Mouse (Mus musculus) midbrain, embryonic 16.5 days (tissue): ENCODE results near the gene Krtap12-1. TPM values are rescaled to one million over a fixed set of nuclear protein-coding genes. Genes with fewer than 3 reads are reported as not detected.
"Not testable (repeated sequence)": the region's sequence is repeated elsewhere in the genome, so short reads cannot be mapped to it uniquely, and the experiment has no call there.

Source experiments
- ATAC-seq: fragments of 200-750 bp; cut with Nextera tagmentation; 2 replicates; pipeline ENCODE4 v1.8.0; 2017; ENCODE audit warnings: moderate TSS enrichment
- H3K27ac ChIP-seq: fragments of 300-500 bp; sonication (generic); 2 replicates; pipeline ENCODE4 v1.5.1; 2014; ENCODE audit warnings: mild to moderate bottlenecking, low read length, mixed read lengths
- H3K27me3 ChIP-seq: fragments of 300-500 bp; sonication (generic); 2 replicates; pipeline ENCODE4 v1.6.1; 2014; ENCODE audit warnings: low read depth, low read length, mixed read lengths; ENCODE audit not compliant: control insufficient read depth, insufficient read depth
- H3K36me3 ChIP-seq: fragments of 300-500 bp; sonication (generic); 2 replicates; pipeline ENCODE4 v1.6.1; 2014; ENCODE audit warnings: mild to moderate bottlenecking, low read length, moderate library complexity, mixed read lengths; ENCODE audit not compliant: control insufficient read depth, insufficient read depth
- H3K4me1 ChIP-seq: fragments of 300-500 bp; sonication (generic); 2 replicates; pipeline ENCODE4 v1.6.1; 2014; ENCODE audit warnings: mild to moderate bottlenecking, low read length, mixed read lengths; ENCODE audit not compliant: control insufficient read depth, insufficient read depth
- H3K4me2 ChIP-seq: fragments of 300-500 bp; sonication (generic); 2 replicates; pipeline ENCODE4 v1.6.1; 2014; ENCODE audit warnings: mild to moderate bottlenecking, low read length, mixed read lengths
- H3K4me3 ChIP-seq: fragments of 300-500 bp; sonication (generic); 2 replicates; pipeline ENCODE4 v1.5.1; 2014; ENCODE audit warnings: low read depth, mild to moderate bottlenecking, low read length, moderate library complexity, mixed read lengths
- H3K9ac ChIP-seq: fragments of 300-500 bp; sonication (generic); 2 replicates; pipeline ENCODE4 v1.6.1; 2014; ENCODE audit warnings: low read depth, low read length, mixed read lengths
- H3K9me3 ChIP-seq: fragments of 300-500 bp; sonication (generic); replicated peaks from 2 replicates; pipeline ENCODE4 v1.6.1; 2014; ENCODE audit warnings: mild to moderate bottlenecking, low read length, mixed read lengths; ENCODE audit not compliant: control insufficient read depth, poor library complexity, severe bottlenecking
- WGBS: fragments of 180-500 bp; shearing (Covaris S2); extraction: QIAGEN DNeasy Blood & Tissue Kit; methylation state at CpG from one replicate; pipeline ENCODE4 v1.1.7; 2014; 5-methylcytosine and 5-hydroxymethylcytosine counted together
- polyA plus RNA-seq: library from polyadenylated mRNA; unstranded; fragments of >200 nt; fragmentation: Nextera tagmentation; extraction: Ambion mirVana; gene quantifications from 2 replicates; pipeline ENCODE4 v1.2.1, GENCODE M21; 2015

Gene Krtap12-1
- polyA plus RNA-seq, 1 experiment from 2014 or later = not detected

GRCm38 (mm10) chr10:77690356-77690807 lies 30.0 kb upstream of the Krtap12-1 start, which contains the start of gene Gm19402:
TSS of gene Gm19402 (minus strand) at chr10:77690757.
- 64% methylated on average over 3 of the region's 3 CpGs for WGBS
- H3K27ac ChIP-seq, H3K4me3 ChIP-seq, H3K9me3 ChIP-seq, H3K36me3 ChIP-seq, H3K4me2 ChIP-seq, H3K4me1 ChIP-seq, ATAC-seq: not testable (repeated sequence)
- Histone ChIP-seq H3K27me3 (peaks cover 17% of the 10 kb centered on the region), H3K9ac (0 out of 2 replicates have a peak within 1 kb of the TSS, but pooled peaks have one; percentile 13)

- H3K4me3 ChIP-seq = no peak within 1 kb of the TSS
- H3K9me3 ChIP-seq = no peaks in the 10 kb centered on the region; the same call in 1 of the 2 replicates
- no peak for ATAC-seq
- no peak within 1 kb of the TSS for H3K27ac ChIP-seq
- H3K4me1 ChIP-seq = no peaks in the 10 kb centered on the region
- H3K27me3 ChIP-seq = no peaks in the 10 kb centered on the region
- no peaks in the 10 kb centered on the region for H3K36me3 ChIP-seq
- no peak within 1 kb of the TSS for H3K9ac ChIP-seq
- no peak within 1 kb of the TSS for H3K4me2 ChIP-seq
- 45% methylated on average over 4 of the region's 4 CpGs for WGBS
These were observed 23.3 kb upstream of the Krtap12-1 start, which contains the start of gene Gm9508 for GRCm38 (mm10) chr10:77697133-77697532. TSS of gene Gm9508 (minus strand) at chr10:77697233.

GRCm38 (mm10) chr10:77706326-77706725 lies 14.1 kb upstream of the Krtap12-1 start, which contains the start of gene Gm10272:
TSS of gene Gm10272 (plus strand) at chr10:77706626.
- Histone ChIP-seq H3K9me3 (peaks cover 4% of the 10 kb centered on the region; the same call in 1 of the 2 replicates), H3K4me3 (no peak within 1 kb of the TSS), H3K36me3 (no peaks in the 10 kb centered on the region), H3K27ac (no peak within 1 kb of the TSS), H3K4me2 (no peak within 1 kb of the TSS), H3K27me3 (no peaks in the 10 kb centered on the region), H3K4me1 (no peaks in the 10 kb centered on the region), H3K9ac (no peak within 1 kb of the TSS)
- WGBS = 92% methylated on average over 1 of the region's 1 CpGs
- no peak for ATAC-seq

- H3K9ac ChIP-seq = no peak overlapping the region
- H3K36me3 ChIP-seq = no peaks in the 10 kb centered on the region
- WGBS = 74% methylated on average over 3 of the region's 3 CpGs
- peaks cover 2% of the 10 kb centered on the region; the same call in 1 of the 2 replicates for H3K9me3 ChIP-seq
- H3K4me2 ChIP-seq = no peak overlapping the region
- no peaks in the 10 kb centered on the region for H3K4me1 ChIP-seq
- H3K4me3 ChIP-seq = no peak overlapping the region
- H3K27me3 ChIP-seq = no peaks in the 10 kb centered on the region
- no peak overlapping the region for H3K27ac ChIP-seq
- ATAC-seq = no peak
These were observed 10.6 kb upstream of the Krtap12-1 start for GRCm38 (mm10) chr10:77709831-77710230.

GRCm38 (mm10) chr10:77711157-77711556 lies 9.2 kb upstream of the Krtap12-1 start, which contains the start of gene Gm10024:
TSS of gene Gm10024 (plus strand) at chr10:77711457.
- H3K9me3 ChIP-seq, H3K4me3 ChIP-seq, H3K27ac ChIP-seq, ATAC-seq, H3K9ac ChIP-seq, H3K27me3 ChIP-seq, H3K4me1 ChIP-seq, H3K36me3 ChIP-seq, H3K4me2 ChIP-seq: not testable (repeated sequence)

- H3K4me3 ChIP-seq = no peak overlapping the region
- H3K4me2 ChIP-seq = no peak overlapping the region
- WGBS = 75% methylated on average over 4 of the region's 4 CpGs
- no peaks in the 10 kb centered on the region for H3K9me3 ChIP-seq
- no peaks in the 10 kb centered on the region for H3K36me3 ChIP-seq
- ATAC-seq = no peak
- H3K27ac ChIP-seq = no peak overlapping the region
- no peak overlapping the region for H3K9ac ChIP-seq
- H3K27me3 ChIP-seq = no peaks in the 10 kb centered on the region
- H3K4me1 ChIP-seq = no peaks in the 10 kb centered on the region
These were observed 6.7 kb upstream of the Krtap12-1 start for GRCm38 (mm10) chr10:77713734-77714133.

GRCm38 (mm10) chr10:77715507-77715906 lies 4.9 kb upstream of the Krtap12-1 start, which contains the start of gene Gm10142:
TSS of gene Gm10142 (plus strand) at chr10:77715807.
- no peaks in the 10 kb centered on the region for H3K36me3 ChIP-seq
- H3K4me1 ChIP-seq = no peaks in the 10 kb centered on the region
- WGBS = 92% methylated on average over 1 of the region's 1 CpGs
- H3K27ac ChIP-seq = no peak within 1 kb of the TSS
- no peak for ATAC-seq
- no peaks in the 10 kb centered on the region for H3K27me3 ChIP-seq
- no peak within 1 kb of the TSS for H3K4me3 ChIP-seq
- no peak within 1 kb of the TSS for H3K4me2 ChIP-seq
- no peaks in the 10 kb centered on the region for H3K9me3 ChIP-seq
- H3K9ac ChIP-seq = no peak within 1 kb of the TSS

- no peak for ATAC-seq
- 82% methylated on average over 8 of the region's 8 CpGs for WGBS
- Histone ChIP-seq H3K36me3 (no peaks in the 10 kb centered on the region), H3K27me3 (no peaks in the 10 kb centered on the region), H3K4me2 (no peak overlapping the region), H3K9ac (no peak overlapping the region), H3K4me3 (no peak overlapping the region), H3K4me1 (no peaks in the 10 kb centered on the region), H3K27ac (no peak overlapping the region), H3K9me3 (no peaks in the 10 kb centered on the region)
These were observed 4.5 kb downstream of the Krtap12-1 start for GRCm38 (mm10) chr10:77724855-77725254.

- Histone ChIP-seq H3K9ac (no peak within 1 kb of the TSS), H3K27ac (no peak within 1 kb of the TSS)
- no peak for ATAC-seq
These were observed 5.8 kb downstream of the Krtap12-1 start, which contains the start of gene Gm10100 for GRCm38 (mm10) chr10:77726186-77726585. TSS of gene Gm10100 (plus strand) at chr10:77726486.

More at GRCm38 (mm10) chr10:77726186-77726585, 5.8 kb downstream of the Krtap12-1 start, which contains the start of gene Gm10100:
- Histone ChIP-seq H3K4me3 (no peak within 1 kb of the TSS), H3K4me1 (no peaks in the 10 kb centered on the region), H3K4me2 (no peak within 1 kb of the TSS), H3K9me3 (no peaks in the 10 kb centered on the region), H3K36me3 (no peaks in the 10 kb centered on the region), H3K27me3 (no peaks in the 10 kb centered on the region)
- WGBS = 42% methylated on average over 3 of the region's 3 CpGs
